Mouse (Mus musculus) limb, embryonic 11.5 days (tissue): ENCODE data around the gene Abcf2. TPM values are rescaled to one million over a fixed set of nuclear protein-coding genes. Genes with fewer than 3 reads are reported as not detected.
A peak's percentile ranks its signal among the peaks of the same experiment; 100 is the strongest.

Source experiments
- ATAC-seq: fragments of 200-750 bp; cut with Nextera tagmentation; 2 replicates; pipeline ENCODE4 v1.8.0; 2017; ENCODE audit warnings: low read depth; ENCODE audit not compliant: insufficient number of reproducible peaks, low FRiP score, low TSS enrichment
- DNase-seq: peaks from one replicate; pipeline ENCODE4 v3.0.0-alpha.2; 2015; ENCODE audit warnings: low spot score
- H3K27ac ChIP-seq: fragments of 300-500 bp; sonication (generic); replicated peaks from 2 replicates; pipeline ENCODE4 v1.5.1; 2014; ENCODE audit warnings: low read depth, mild to moderate bottlenecking, low read length
- H3K27me3 ChIP-seq: fragments of 300-500 bp; sonication (generic); 2 replicates; pipeline ENCODE4 v1.6.1; 2014; ENCODE audit warnings: mild to moderate bottlenecking, low read length, mixed read lengths; ENCODE audit not compliant: control insufficient read depth, insufficient read depth
- H3K36me3 ChIP-seq: fragments of 300-500 bp; sonication (generic); 2 replicates; pipeline ENCODE4 v1.6.1; 2014; ENCODE audit warnings: mild to moderate bottlenecking, low read length, moderate library complexity, mixed read lengths; ENCODE audit not compliant: control insufficient read depth, insufficient read depth
- H3K4me1 ChIP-seq: fragments of 300-500 bp; sonication (generic); 2 replicates; pipeline ENCODE4 v1.6.1; 2014; ENCODE audit warnings: low read length, mixed read lengths; ENCODE audit not compliant: control insufficient read depth, insufficient read depth
- H3K4me2 ChIP-seq: fragments of 300-500 bp; sonication (generic); 2 replicates; pipeline ENCODE4 v1.6.1; 2014; ENCODE audit warnings: low read depth, mild to moderate bottlenecking, moderate library complexity; ENCODE audit not compliant: severe bottlenecking
- H3K4me3 ChIP-seq: fragments of 300-500 bp; sonication (generic); 2 replicates; pipeline ENCODE4 v1.5.1; 2014; ENCODE audit warnings: low read depth, low read length
- H3K9ac ChIP-seq: fragments of 300-500 bp; sonication (generic); 2 replicates; pipeline ENCODE4 v1.6.1; 2014; ENCODE audit warnings: mild to moderate bottlenecking, low read length
- H3K9me3 ChIP-seq: fragments of 300-500 bp; sonication (generic); 2 replicates; pipeline ENCODE4 v1.6.1; 2016; ENCODE audit warnings: low read length; ENCODE audit not compliant: control insufficient read depth
- WGBS: fragments of 180-500 bp; shearing (Covaris S2); extraction: QIAGEN DNeasy Blood & Tissue Kit; methylation state at CpG from one replicate; pipeline ENCODE4 v1.1.7; 2014; 5-methylcytosine and 5-hydroxymethylcytosine counted together
- polyA plus RNA-seq: library from polyadenylated mRNA; unstranded; fragments of >200 nt; fragmentation: Nextera tagmentation; extraction: Ambion mirVana; gene quantifications from 2 replicates; pipeline ENCODE4 v1.2.1, GENCODE M21; 2014

Abcf2 gene
- 149 and 155 TPM in 2 replicates for polyA plus RNA-seq

DNA sequence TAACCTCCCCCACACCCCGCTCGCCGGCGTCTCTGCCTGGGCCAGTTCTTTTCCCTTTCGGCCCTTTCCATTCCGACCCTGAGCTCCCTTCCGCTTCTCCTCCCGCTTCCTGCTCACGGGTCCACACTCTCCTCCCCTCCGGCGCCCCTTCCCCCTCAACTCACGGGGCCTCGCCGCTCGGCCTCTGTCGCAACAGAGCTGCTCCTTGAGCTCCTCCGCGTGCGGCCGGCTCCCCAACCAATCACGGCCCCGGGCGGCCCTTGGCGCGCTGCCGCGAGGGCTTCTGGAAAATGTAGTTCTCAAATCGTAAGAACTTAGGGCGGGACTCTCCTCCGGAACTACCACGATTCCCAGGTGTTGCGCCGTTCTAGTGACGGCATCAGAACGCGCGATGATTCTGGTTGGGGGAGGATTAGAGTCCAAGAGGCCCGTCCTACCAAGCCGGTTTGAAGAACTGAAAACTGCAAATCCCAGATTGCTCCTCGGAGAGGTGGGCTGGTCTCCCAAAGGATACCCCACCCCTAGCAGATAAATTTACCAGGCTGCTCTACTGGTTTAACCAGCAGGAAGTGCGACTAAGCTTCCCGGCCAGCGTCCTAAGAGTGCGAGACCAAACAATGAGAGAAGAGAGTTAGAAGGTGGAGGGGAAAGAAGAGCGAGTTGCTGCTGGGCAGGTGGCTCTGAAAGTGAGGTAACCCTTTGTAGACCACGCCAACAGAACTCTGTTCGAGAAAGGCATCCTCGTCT is at the start of gene Abcf2:
Gene Abcf2, minus strand, starts transcription at position 285 of the 747 bp plus-strand sequence.
- H3K27me3 ChIP-seq, result no peaks in the 10 kb centered on the region
- under 1% methylated on average over 48 of the region's 48 CpGs for WGBS
- no peaks in the 10 kb centered on the region for H3K9me3 ChIP-seq
- H3K36me3 ChIP-seq, result peaks cover 21% of the 10 kb centered on the region
- peak within 1 kb of the TSS; percentile 74 for H3K9ac ChIP-seq
- H3K4me1 ChIP-seq, result peaks cover 6% of the 10 kb centered on the region; the same call in 1 of the 2 replicates
- peak within 1 kb of the TSS; percentile 68 for H3K4me2 ChIP-seq
- peak within 1 kb of the TSS; percentile 55; the same call in 1 of the 2 replicates for H3K27ac ChIP-seq
- ATAC-seq (peak; percentile 96), DNase-seq (peak; percentile 100)
- H3K4me3 ChIP-seq, result peak within 1 kb of the TSS; percentile 87

DNA sequence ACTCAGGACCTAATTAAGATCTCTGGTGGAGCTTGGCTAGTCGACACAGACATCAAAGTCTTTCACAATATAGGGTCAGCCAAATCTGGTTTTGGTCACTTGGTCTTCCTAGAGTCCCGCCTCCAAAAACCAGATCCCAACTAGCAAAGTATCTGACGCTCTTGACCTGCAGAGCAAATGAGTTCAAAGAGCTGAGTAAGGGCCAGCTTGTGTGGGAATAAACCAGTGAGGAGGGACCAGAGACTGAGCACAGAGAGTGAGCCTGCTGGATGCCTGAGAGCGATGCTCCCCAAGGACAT is 47.5 kb upstream of the Abcf2 start:
- Histone ChIP-seq H3K36me3 (no peaks in the 10 kb centered on the region), H3K9ac (no peak overlapping the region), H3K4me1 (peaks cover 11% of the 10 kb centered on the region), H3K27ac (no peak overlapping the region), H3K4me2 (peak overlapping the region; percentile 98), H3K27me3 (peaks cover 24% of the 10 kb centered on the region), H3K9me3 (no peaks in the 10 kb centered on the region; the same call in 1 of the 2 replicates), H3K4me3 (peak overlapping the region; percentile 44; the same call in 1 of the 2 replicates)
- 20% methylated on average over 4 of the region's 4 CpGs for WGBS
- DNase-seq (no peak), ATAC-seq (no peak)

DNA sequence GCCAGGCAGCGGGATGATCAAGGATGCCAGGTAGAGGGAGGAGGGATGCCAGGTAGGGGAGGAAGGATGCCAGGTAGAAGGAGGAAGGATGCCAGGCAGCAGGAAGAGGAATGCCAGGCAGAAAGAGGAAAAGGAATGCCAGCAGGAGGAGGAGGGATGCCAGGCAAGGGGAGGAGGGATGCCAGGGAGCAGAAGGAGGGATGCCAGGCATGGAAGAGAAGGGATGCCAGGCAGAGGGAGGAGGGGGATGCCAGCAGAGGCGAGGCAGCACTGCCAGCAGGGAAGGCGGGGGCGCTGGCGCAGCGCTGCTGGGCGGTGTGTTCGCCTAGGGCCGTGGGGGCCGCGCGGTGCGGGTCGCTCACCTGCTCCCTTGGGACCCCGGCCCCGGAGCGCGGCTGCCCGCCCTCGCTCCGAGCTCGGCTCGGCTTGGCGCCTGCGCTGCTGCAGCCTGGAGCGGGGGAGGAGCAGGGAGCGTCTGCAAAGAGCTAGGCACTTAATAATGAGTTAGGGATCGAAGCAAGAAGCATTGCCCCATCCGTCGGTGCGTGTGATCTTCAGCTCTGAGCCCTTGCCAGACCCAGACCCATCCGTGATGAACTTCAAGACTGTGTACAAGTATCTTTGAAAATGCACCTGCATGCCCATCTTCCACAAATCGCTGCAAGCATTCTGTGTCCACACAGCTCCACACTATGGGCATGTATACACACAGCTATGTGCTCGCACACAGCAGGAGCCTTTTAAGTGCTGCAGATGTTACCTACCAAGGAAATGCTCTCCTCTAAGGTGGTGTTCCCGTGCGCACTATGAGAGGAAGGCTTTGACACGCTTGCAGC is 46.9 kb upstream of the Abcf2 start, which contains the start of gene Smarcd3:
Gene Smarcd3, minus strand, starts transcription at position 426 of the 836 bp plus-strand sequence.
- no peak within 1 kb of the TSS for H3K27ac ChIP-seq
- peaks cover 24% of the 10 kb centered on the region for H3K27me3 ChIP-seq
- 1% methylated on average over 37 of the region's 37 CpGs for WGBS

DNA sequence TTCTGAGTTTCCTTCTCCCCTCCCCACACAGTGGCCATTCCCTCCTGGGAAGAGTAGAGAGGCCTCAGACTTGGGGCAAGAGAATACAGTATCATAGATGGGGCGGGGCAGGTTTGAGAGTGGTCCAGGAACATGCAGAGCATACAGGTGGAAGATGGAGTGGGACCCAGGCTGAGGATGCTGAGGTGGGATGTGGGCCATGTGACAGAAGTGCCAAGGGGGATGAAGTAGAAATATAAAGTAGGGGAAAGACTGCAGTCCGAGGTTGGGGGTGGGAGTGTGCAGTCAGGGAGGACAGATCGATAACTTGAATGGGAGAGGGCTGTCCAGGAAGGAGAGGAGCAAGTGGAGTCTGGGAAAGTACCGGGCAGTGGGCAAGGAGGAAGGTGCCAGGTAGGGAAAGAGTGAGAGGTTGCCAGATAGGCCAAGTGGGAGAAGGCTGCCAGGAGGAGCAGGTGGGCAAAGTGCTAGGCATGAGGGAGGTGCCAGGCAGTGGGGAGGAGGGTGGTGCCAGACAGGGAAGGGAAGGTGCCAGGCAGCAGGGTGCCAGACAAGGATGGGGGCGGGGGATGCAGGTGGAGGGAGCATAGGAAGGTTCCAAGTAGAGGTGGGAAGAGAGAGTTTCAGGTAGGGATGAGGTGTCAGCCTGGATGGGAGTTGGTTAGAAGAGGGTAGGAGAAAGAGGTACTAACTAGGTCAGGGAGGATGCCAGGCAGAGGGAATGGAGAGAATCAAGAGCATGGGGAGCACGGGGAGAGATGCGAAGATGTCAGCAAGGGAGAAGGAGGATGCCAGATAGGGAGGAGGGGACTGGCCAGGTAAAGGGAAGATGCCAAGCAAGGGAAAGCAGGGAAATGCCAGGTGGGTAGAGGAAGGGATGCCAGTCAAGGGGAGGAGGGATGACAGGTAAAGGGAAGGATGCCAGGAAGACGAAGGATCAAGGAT is 46.0 kb upstream of the Abcf2 start:
- ATAC-seq (no peak), DNase-seq (no peak)
- Histone ChIP-seq H3K27ac (no peak overlapping the region), H3K4me3 (peak overlapping the region; percentile 44; the same call in 1 of the 2 replicates), H3K36me3 (no peaks in the 10 kb centered on the region), H3K9ac (0 out of 2 replicates have a peak overlapping the region, but pooled peaks have one; percentile 70), H3K9me3 (no peaks in the 10 kb centered on the region; the same call in 1 of the 2 replicates), H3K4me2 (peak overlapping the region; percentile 98; the same call in 1 of the 2 replicates), H3K4me1 (peaks cover 11% of the 10 kb centered on the region), H3K27me3 (peaks cover 24% of the 10 kb centered on the region)
- 53% methylated on average over 8 of the region's 8 CpGs for WGBS

More for the DNA sequence above, 46.9 kb upstream of the Abcf2 start, which contains the start of gene Smarcd3:
- Histone ChIP-seq H3K4me2 (peak within 1 kb of the TSS; percentile 98), H3K36me3 (no peaks in the 10 kb centered on the region), H3K9me3 (no peaks in the 10 kb centered on the region; the same call in 1 of the 2 replicates), H3K4me1 (peaks cover 11% of the 10 kb centered on the region), H3K9ac (peak within 1 kb of the TSS; percentile 70), H3K4me3 (peak within 1 kb of the TSS; percentile 44)
- peak; percentile 73 for DNase-seq
- peak; percentile 56; the same call in 1 of the 2 replicates for ATAC-seq

DNA sequence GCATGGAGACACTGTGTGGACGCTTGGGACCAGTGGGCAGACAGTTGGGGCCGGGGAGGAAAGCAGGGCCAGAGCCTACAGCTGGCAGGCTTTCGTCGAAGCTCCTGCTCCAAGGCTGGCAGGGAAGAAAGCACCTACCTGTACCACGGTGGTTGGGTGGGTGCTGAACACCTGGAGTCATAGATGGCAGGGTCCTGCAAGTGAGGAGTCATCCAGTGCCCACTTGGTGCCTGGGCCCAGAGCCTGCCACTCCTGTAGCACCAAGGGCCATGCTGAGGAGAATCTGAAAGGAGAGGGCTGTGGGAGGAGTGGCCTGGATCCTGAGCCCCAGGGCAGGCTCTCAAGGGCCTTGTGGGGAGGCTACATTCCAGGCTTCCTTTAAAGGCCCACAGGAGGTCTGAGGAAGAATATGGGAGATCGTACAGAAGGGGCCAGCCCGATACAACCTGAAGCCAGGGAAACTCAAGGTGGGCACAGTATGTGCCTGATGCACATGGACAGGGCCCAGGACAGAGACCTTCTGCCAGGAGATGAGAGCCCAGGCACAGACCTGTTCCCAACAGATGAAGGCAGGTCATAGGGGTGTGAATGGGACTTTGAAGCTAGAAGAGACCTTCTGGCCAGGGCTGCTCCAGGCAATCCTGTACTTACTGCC is 45.2 kb upstream of the Abcf2 start:
- peaks cover 24% of the 10 kb centered on the region for H3K27me3 ChIP-seq
- ATAC-seq, result no peak
- H3K4me2 ChIP-seq, result no peak overlapping the region
- no peak for DNase-seq
- peaks cover 11% of the 10 kb centered on the region for H3K4me1 ChIP-seq
- no peak overlapping the region for H3K4me3 ChIP-seq
- H3K9ac ChIP-seq, result no peak overlapping the region; the same call in none of the 2 replicates
- H3K36me3 ChIP-seq, result no peaks in the 10 kb centered on the region
- no peaks in the 10 kb centered on the region; the same call in 1 of the 2 replicates for H3K9me3 ChIP-seq
- WGBS, result 71% methylated on average over 7 of the region's 7 CpGs
- H3K27ac ChIP-seq, result no peak overlapping the region

DNA sequence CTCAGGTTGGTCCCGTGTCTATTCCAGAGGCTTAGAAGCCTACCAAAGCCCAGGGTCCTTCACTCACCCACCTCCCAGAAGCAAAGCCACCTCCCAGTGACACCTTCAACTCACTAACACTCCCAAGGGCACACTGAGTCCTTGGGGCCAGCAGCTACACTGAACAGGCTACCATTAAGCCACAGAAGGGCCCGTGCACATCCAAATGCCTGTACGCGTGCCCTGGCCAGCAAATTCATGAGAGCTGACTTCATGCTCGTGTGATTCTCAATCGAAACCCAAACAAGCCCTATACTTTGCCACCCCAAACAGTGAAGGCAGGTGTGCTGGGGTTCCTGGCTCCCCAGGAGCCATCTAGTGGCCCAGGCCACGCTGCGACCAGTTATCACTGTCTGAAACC is 43.4 kb upstream of the Abcf2 start:
- H3K27me3 ChIP-seq, result peaks cover 24% of the 10 kb centered on the region

DNA sequence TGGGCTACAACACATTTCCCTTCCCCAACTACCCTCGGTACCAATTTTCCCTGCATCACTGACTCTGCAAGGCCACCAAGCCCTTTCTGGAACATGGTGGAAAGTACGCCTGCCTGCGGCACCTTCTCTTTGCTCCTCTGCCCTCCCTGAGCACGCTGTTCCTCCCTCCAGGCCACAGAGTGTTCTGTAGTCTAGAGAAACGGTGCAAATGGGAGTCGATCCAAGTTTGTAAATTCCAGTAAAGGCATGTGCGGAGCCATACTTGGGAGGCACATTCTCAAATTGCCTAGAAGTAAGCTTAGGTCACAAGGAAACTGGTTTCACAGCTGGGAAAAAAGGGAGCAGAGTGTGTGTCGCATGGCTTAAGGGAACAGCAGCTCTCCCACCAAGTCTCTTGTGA is 42.8 kb upstream of the Abcf2 start:
- 83% methylated on average over 8 of the region's 8 CpGs for WGBS
- no peak overlapping the region for H3K4me3 ChIP-seq
- H3K36me3 ChIP-seq, result no peaks in the 10 kb centered on the region
- no peak overlapping the region for H3K4me2 ChIP-seq
- peaks cover 11% of the 10 kb centered on the region for H3K4me1 ChIP-seq
- H3K27ac ChIP-seq, result no peak overlapping the region
- no peak for ATAC-seq
- peaks cover 24% of the 10 kb centered on the region for H3K27me3 ChIP-seq
- no peak overlapping the region for H3K9ac ChIP-seq
- H3K9me3 ChIP-seq, result no peaks in the 10 kb centered on the region; the same call in 1 of the 2 replicates
- DNase-seq, result no peak

More for the DNA sequence above, 43.4 kb upstream of the Abcf2 start:
- Histone ChIP-seq H3K27ac (no peak overlapping the region), H3K4me3 (no peak overlapping the region), H3K36me3 (no peaks in the 10 kb centered on the region), H3K4me1 (peaks cover 11% of the 10 kb centered on the region), H3K9ac (no peak overlapping the region), H3K4me2 (no peak overlapping the region), H3K9me3 (no peaks in the 10 kb centered on the region; the same call in 1 of the 2 replicates)
- WGBS, result 78% methylated on average over 8 of the region's 8 CpGs
- DNase-seq (no peak), ATAC-seq (no peak)
